Mouse (Mus musculus): ENCODE results near the gene Notch4.

Gene Notch4

DNA sequence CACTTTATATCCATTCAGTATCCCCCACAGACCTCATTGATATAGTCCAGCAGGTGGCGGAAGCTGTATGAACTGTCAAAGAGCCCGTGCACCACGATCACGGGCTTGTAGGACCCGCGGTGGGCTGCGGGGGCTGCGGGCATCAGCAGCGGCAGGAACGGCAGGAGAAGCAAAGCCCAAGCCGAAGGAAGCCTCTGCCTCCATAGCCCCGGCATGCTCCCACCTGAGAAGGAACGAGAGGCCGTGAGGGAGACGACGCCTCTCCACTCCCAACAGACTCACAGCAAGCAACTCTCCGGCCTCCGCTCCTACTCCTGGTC is 62.7 kb downstream of the Notch4 start:
- peak in 1 of 2 experiments; percentile 35 for DNase-seq (ENCODE audit: low spot score in 2 of 2)

DNA sequence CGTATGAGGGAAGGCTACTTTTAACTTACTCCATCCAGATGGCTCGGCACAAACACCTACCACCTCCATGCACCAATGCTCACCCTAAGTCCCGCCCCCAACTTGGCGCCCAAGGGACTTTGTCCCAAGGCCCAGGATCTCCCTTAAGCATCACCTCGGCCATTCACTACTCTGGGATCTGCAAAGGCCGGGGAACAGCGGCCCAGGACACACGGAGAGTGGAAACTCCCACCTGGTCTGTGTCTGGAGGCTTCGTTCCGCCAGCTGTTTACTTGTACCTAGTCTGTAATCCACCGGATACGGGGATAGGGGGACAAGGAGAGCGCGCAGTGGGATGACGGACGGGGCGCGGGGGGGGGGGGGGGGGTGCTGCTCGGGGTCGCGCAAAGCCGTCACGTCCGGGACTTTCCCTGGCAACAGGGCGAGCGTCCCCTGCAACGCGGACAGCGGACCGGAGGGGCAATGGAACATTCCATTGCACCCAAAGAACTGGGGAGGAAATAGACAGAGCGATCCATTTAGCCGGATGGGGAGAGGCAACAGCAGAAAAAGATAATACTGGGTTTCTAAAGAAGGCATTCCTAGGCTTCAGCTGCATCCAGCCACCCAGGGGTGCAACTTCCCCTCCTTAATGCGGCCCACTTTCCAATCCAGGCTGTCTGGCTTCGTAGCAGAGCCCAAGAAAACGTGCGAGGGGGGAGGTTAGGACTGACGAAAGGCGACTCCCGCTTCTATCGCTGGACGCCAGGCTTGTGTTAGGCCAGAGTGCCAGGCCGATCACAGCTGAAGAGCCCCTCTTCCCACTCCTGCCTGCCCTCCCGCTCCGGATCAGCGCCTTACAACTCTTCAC is 63.2 kb downstream of the Notch4 start:
- peak; percentile 67 to 73 for DNase-seq (ENCODE audit: low spot score in 2 of 2)

DNA sequence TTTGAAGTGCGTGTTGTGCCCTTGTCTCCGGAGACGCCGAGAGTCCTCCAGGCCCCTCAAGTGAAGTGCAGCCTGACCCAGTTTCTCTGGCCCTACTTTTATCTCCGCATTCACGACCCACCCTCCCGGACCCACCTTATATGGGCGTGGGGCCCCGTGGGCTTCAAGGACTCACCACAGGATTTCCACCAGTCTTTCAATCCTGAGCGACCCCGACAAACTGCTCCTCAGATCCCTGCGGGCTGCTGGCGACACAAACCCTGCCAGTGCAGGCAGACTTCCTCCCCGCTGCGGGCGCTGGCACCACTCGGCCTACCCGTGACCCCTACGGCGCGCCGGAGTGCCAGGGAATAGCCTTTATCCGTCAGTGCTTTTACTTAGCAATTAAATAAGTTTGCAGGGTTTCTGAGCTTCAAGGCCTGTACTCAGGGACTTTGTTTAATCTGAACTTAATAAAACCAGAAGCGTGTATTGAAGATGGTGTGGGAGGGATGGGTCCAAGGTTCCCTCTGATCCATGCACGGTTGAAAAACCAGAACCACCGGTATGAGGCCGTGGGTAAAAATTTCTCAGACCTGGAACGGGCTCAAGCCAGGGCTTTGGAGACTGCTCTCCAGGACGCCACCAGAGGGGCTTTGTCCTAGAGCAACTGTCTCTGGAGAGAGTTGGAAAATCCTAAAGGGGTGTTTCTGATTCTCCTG is 64.0 kb downstream of the Notch4 start, which contains the start of gene Ppt2:
Ppt2 (minus strand) TSS at position 568 of the 701 bp plus-strand sequence.
- no peak for DNase-seq (ENCODE audit: low spot score in 2 of 2)

DNA sequence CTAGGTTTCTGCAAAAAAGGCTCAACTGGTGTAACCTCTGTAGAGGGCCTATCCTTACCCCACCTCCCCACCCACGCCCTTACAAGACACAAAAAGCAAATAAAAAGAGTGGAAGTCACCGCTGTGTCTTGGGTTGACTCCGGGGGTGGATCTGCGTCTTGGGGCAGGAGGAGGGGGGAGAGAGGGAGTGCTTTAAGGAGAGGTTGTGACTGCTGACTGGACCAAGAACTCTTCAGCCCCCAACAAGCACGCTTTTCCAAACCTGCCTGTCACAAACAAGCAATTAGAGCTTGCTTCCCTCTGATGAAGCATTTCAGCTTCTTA is 64.5 kb downstream of the Notch4 start:
- DNase-seq (ENCODE audit: low spot score in 2 of 2): no peak

DNA sequence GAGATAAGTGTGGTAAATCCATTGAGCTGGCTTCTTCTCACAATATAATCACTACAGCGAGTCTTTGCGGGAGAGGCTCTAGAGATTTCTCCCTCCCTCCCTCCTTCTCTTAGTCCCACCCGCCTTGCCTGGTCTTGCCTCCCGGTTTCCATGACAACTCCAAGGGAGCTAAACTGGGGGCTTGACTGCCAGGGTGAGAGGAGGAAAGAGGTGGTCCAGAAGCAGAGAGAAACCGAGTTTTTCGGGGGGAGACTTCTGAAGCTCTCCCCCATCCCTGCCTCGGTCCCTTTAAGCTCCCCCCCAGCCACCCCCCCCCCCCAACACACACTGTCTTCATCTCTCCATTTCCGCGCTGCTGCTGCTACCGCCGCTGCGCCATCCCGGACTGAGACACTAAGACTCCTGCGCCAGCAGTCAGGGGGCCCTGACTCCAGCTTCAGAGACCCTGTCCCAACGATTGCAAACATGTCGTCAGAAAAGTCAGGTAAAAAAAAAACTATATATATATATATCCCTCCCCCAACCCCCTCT is 65.2 kb downstream of the Notch4 start, which contains the start of gene Prrt1:
Prrt1 (plus strand) TSS at position 313 of the 531 bp plus-strand sequence.
- DNase-seq (ENCODE audit: low spot score in 2 of 2): no peak

DNA sequence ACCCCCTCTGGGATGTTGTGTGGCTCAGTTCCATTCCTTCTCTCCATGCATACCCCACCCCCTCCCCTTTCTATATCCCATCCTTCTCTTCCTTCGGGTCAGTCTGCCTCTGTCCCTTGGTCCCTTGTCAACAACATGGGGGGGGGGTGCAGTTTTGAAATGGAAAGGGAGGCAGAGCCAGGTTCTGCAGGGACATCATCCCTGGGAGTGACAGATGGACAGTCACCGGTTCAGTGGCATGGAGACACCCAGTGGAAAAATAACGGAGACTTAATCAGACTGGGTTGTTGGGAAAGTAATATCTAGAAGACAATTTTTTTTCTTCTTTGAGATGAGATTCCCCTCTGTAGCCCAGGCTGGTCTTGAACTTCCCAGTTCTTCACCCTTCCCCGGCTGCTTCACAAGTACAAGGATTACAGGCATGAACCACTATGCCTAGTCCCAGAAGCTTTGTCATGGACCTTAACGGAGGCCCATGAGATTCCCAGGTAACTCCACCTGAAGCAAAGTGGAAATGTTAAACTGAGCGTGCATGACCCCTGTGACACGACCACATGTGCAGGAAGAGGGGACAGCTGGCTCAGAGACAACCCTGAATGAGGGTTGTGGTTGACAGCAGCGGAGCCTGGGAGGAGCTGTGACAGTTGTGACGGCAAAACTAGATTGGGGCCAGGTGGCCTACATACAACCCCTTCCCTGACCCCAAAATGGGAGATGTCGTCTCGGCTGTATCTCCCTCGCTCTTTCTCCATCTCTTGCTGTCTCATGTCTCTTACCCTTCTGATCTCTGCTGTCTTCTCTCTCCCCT is 65.9 kb downstream of the Notch4 start:
- peak; percentile 68 to 80 for DNase-seq (ENCODE audit: low spot score in 2 of 2)

DNA sequence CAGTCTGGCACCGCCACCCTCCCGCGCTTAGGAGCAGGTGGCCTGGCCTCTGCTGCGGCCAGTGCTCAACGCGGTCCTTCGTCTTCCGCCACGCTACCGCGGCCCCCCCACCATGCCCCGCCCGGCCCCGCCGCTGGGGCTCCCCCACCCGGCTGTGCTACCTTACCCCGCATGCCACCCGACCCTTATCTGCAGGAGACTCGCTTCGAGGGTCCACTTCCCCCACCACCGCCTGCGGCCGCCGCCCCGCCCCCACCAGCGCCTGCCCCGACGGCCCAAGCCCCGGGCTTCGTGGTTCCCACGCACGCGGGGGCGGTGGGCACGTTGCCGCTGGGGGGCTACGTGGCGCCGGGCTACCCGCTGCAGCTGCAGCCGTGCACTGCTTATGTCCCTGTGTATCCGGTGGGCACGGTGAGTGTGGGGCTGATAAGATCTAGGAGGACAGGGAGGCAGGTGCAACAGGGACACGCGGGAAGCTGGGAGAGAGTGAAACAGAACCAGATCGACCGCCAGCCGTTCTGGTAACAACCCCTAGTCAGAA is 66.8 kb downstream of the Notch4 start:
- peak in 1 of 2 experiments; percentile 23 for DNase-seq (ENCODE audit: low spot score in 2 of 2)

DNA sequence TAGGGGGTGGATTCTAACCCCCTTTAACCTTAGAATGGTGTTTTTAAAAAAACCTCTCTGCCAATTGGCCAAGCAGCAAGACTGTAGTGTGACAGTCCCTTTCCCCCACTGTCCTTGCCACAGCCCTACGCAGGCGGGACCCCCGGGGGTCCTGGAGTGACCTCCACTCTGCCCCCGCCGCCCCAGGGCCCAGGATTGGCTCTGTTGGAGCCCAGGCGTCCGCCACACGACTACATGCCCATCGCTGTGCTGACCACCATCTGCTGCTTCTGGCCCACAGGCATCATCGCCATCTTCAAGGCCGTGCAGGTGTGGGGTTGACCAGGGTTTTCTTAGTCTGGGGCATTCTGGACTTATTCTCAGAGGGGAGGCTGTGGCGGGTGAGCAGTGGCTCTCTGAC is 67.6 kb downstream of the Notch4 start:
- no peak for DNase-seq (ENCODE audit: low spot score in 2 of 2)

DNA sequence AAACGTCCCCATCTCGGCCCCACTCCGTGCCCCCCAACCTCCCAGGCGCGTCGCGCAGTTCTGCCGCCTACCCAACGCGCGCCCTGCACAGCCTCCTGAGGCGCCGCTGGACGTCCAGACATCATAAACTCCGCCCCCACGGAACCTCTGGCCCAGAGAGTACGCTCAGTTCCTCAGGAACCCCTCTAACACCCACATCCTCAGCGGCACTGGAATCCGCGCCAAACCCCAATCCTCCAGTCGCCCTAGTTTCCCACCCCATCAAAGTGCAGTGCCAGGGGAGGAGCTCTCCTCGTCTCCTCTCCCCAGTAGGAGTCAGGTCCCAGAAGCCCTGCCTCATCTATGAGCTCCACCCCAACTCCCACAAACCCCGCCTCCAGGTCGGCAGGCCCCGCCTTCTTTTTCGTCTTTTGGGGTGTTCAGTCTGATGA is 68.2 kb downstream of the Notch4 start:
- DNase-seq (ENCODE audit: low spot score in 2 of 2): peak; percentile 71 to 73

DNA sequence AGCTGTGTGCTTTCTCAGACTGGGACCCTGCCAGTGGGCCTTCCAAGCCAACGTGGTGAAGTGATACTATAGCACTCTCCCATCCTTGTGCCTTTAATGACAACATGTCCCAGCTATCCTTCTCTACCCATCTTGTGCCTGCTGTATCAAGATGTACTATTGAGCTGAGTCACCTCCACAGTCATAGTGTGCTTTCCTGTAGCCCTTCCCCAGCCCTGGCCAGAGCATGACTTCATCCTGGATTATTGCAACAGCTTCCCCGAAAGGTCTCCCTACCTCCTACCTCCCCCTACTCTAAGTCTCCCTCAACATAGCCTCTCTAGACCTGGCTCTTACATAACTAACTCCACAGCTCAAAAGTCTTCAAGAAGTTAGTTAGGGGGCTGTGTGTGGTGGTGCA is 71.6 kb downstream of the Notch4 start:
- no peak for DNase-seq (ENCODE audit: low spot score in 2 of 2)

DNA sequence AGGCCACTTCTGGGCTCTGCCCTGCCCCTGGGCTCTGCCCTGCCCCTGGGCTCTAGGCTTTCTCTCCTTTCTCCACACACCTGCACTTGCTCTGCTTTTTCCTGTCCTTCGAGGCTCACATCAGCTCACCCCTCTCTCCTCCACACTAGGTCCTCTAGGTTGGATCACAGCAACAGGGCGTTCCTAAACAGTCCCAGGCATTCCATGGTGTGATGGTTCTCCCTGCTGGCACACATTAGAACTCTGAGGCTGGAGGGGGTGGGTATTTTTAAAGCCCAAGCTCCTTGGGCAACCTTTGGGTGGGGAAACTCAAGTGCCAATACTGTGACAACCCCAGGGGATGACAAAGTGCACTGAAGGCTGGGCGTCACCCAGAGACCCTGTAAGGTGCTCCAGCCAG is 73.4 kb downstream of the Notch4 start:
- no peak for DNase-seq (ENCODE audit: low spot score in 2 of 2)

Measured in natural killer cell, adult 2 months (primary cell).